In genomic region chr4:119775913-119776312, GRCm38 (mm10) we compare ENCODE assay signal across 18 mouse cellular contexts.
"Had no signal": no experiment of that assay in that cellular context is flagged by ENCODE, and none has a peak within 500 bp of the region (broad histone marks: within the 10 kb centered on the region; RNA-seq: fewer than 3 reads in every experiment).

No protein-coding gene starts in this region.

- DNase-seq: kidney, postnatal 25 days; layer of hippocampus, adult 9-11 months; liver; lung, adult 18-20 months; lung, postnatal 10 days; lung, postnatal 36 days; thymus, adult 18-20 months; thymus, postnatal 36 days had no signal

- H3K27me3 ChIP-seq: limb, embryonic 13.5 days; liver, embryonic 12.5 days; liver, embryonic 15.5 days; lung, embryonic 15.5 days; midbrain, embryonic 13.5 days had no signal

- H3K9ac ChIP-seq: limb, embryonic 13.5 days; liver, embryonic 12.5 days; liver, embryonic 15.5 days; lung, embryonic 15.5 days; midbrain, embryonic 13.5 days had no signal

- H3K4me3 ChIP-seq: layer of hippocampus, adult 2 months; limb, embryonic 10.5 days; limb, embryonic 13.5 days; liver, embryonic 12.5 days; liver, embryonic 15.5 days; lung, embryonic 15.5 days; megakaryocyte, embryonic 14.5 days; midbrain, embryonic 10.5 days; midbrain, embryonic 13.5 days had no signal

- H3K27ac ChIP-seq: kidney, postnatal 0 days; layer of hippocampus, adult 2 months; limb, embryonic 10.5 days; limb, embryonic 13.5 days; liver, embryonic 12.5 days; liver, embryonic 15.5 days; lung, embryonic 15.5 days; midbrain, embryonic 10.5 days; midbrain, embryonic 13.5 days had no signal

- H3K9me3 ChIP-seq: limb, embryonic 10.5 days; limb, embryonic 13.5 days; liver, embryonic 12.5 days; liver, embryonic 15.5 days; lung, embryonic 15.5 days; midbrain, embryonic 10.5 days; midbrain, embryonic 13.5 days had no signal

- ATAC-seq: liver, embryonic 12.5 days; midbrain, embryonic 13.5 days had no signal

- H3K4me1 ChIP-seq: limb, embryonic 13.5 days; liver, embryonic 12.5 days; liver, embryonic 15.5 days; midbrain, embryonic 13.5 days had no signal

- H3K4me2 ChIP-seq: limb, embryonic 13.5 days; liver, embryonic 12.5 days; liver, embryonic 15.5 days; lung, embryonic 15.5 days; midbrain, embryonic 13.5 days had no signal

- H3K36me3 ChIP-seq: limb, embryonic 10.5 days; limb, embryonic 13.5 days; liver, embryonic 12.5 days; liver, embryonic 15.5 days; lung, embryonic 15.5 days; midbrain, embryonic 10.5 days; midbrain, embryonic 13.5 days had no signal
